Mouse (Mus musculus) megakaryocyte-erythroid progenitor cell, adult 5 weeks (primary cell): ENCODE data around the gene Dab2ip. TPM values are rescaled to one million over a fixed set of nuclear protein-coding genes. Genes with fewer than 3 reads are reported as not detected.

Source experiments
- polyA plus RNA-seq: library from polyadenylated mRNA; stranded (reverse); fragments of >175 nt; gene quantifications from 2 replicates; pipeline ENCODE4 v1.2.3, GENCODE M21; 2012

The Dab2ip gene
- polyA plus RNA-seq: 29.3 and 36.1 TPM in 2 replicates

GRCm38 (mm10) chr2:35557911-35558825 lies at the start of gene Dab2ip:
Gene Dab2ip, plus strand, starts transcription at chr2:35558266.

Other genes with a start within 250 kb of the Dab2ip start
- gene Stom, start 221.3 kb upstream of the Dab2ip start, polyA plus RNA-seq: 74.9 and 76.1 TPM in 2 replicates
- gene 4930568D16Rik, start 190.5 kb upstream of the Dab2ip start, polyA plus RNA-seq: not detected in 2 replicates
- not detected in 2 replicates for gene 4930402F06Rik, start 161.1 kb upstream of the Dab2ip start, polyA plus RNA-seq
- gene Ggta1, start 95.0 kb upstream of the Dab2ip start, polyA plus RNA-seq: 11.3 and 17.0 TPM in 2 replicates